In genomic region chr11:69581147-69581688, GRCm38 (mm10) we compare ENCODE assay signal across 8 mouse cellular contexts. TPM values are rescaled to one million over a fixed set of nuclear protein-coding genes. Genes with fewer than 3 reads are reported as not detected.
A peak's percentile ranks its signal among the peaks of the same experiment; 100 is the strongest.
DNase-seq lines count a peak whose midpoint lies in the region; ATAC-seq and TF ChIP-seq lines count a peak whose summit lies in the region.

No protein-coding gene starts in this region.

- H3K27ac ChIP-seq in hindbrain, embryonic 11.5 days (ENCODE audit: low read depth, low read length), result peak overlapping the region; percentile 84

- no peaks in the 10 kb centered on the region for H3K27me3 ChIP-seq in Patski
- no peaks in the 10 kb centered on the region for H3K27me3 ChIP-seq in hindbrain, embryonic 11.5 days (ENCODE audit: control insufficient read depth, insufficient read depth, low read length)

- peaks cover 13% of the 10 kb centered on the region for H3K4me1 ChIP-seq in hindbrain, embryonic 11.5 days (replicated peaks; ENCODE audit: control insufficient read depth, insufficient read depth, low read length)

- ATAC-seq in Patski, result peak; percentile 68
- ATAC-seq in hindbrain, embryonic 11.5 days (ENCODE audit: low FRiP score), result peak; percentile 88

- peak overlapping the region; percentile 77 for H3K4me2 ChIP-seq in hindbrain, embryonic 11.5 days (replicated peaks; ENCODE audit: low read depth, low read length)

- H3K36me3 ChIP-seq in hindbrain, embryonic 11.5 days (ENCODE audit: control insufficient read depth, insufficient read depth, low read length), result no peaks in the 10 kb centered on the region

- peak overlapping the region; percentile 62 for H3K9ac ChIP-seq in hindbrain, embryonic 11.5 days (ENCODE audit: low read depth, low read length)

- POLR2A ChIA-PET in Patski (lab: Charles Lee), result interaction anchor here (0.6 to 1.2 kb wide), 3 partner anchors 9 to 27 kb away, joined by 3 to 4 read pairs (median 3); no protein-coding TSS in a partner anchor

- in situ Hi-C loops in Patski (cut with MboI; ENCODE audit: low pct_unique_long_range_greater_than_20kb), result loop anchor here (5.0 kb wide), 1 partner anchor 41 kb away; the partner anchor contains the start of gene Sat2

- DNase-seq in Patski (ENCODE audit: low read depth, low spot score), result peak; percentile 58
- peak; percentile 94 for DNase-seq in cerebellum, adult 9-11 months
- peak; percentile 87 to 94 for DNase-seq in frontal cortex, adult 2 months (ENCODE audit: extremely low spot score in 1 of 2, low spot score in 1 of 2)
- peak; percentile 96 for DNase-seq in hindbrain, embryonic 11.5 days (ENCODE audit: low spot score)
- peak; percentile 75 to 80 for DNase-seq in layer of hippocampus, postnatal 25 days (ENCODE audit: extremely low spot score in 1 of 2, low spot score in 1 of 2)
- DNase-seq in lung, postnatal 25 days (ENCODE audit: low spot score), result peak; percentile 95
- DNase-seq in retina, embryonic 14.5 days (ENCODE audit: low spot score), result peak; percentile 96
- peak; percentile 88 for DNase-seq in thymus, postnatal 4 days

- CTCF ChIA-PET in Patski (lab: Charles Lee), result interaction anchor here (1.4 to 1.6 kb wide), 2 partner anchors 19 to 34 kb away, joined by 3 to 7 read pairs; no protein-coding TSS in a partner anchor

- H3K9me3 ChIP-seq in hindbrain, embryonic 11.5 days (ENCODE audit: control insufficient read depth, low read length), result no peaks in the 10 kb centered on the region

- 0% methylated on average over 36 of the region's 36 CpGs for whole genome bisulfite sequencing in hindbrain, embryonic 11.5 days

- no peak for TF ChIP-seq CTCF in Patski (IDR thresholded peaks at IDR 0.05)

- peak overlapping the region; percentile 63 for H3K4me3 ChIP-seq in hindbrain, embryonic 11.5 days (ENCODE audit: low read depth, low read length)

RNA-seq across cellular contexts. Expression of gene Trp53, which starts 1.1 kb away (rescaled TPM):
- polyA plus RNA-seq in Patski (2021), result 92.8 TPM
- polyA plus RNA-seq in frontal cortex, adult 2 months (2012; rRNA removed), result 36.7 and 38.4 TPM in 2 replicates
- 156 and 159 TPM in 2 replicates for polyA plus RNA-seq in hindbrain, embryonic 11.5 days (2014; fragmentation: Nextera tagmentation; extraction: Ambion mirVana)
- total RNA-seq in layer of hippocampus, postnatal 25 days (2021), result 10 to 100 TPM; 24.3 to 29.8 TPM

RNA-seq across cellular contexts. Expression of gene Wrap53, which starts 1.2 kb away (rescaled TPM):
- polyA plus RNA-seq in Patski (2021), result 11.4 TPM
- polyA plus RNA-seq in frontal cortex, adult 2 months (2012; rRNA removed), result 12.2 and 12.9 TPM in 2 replicates
- polyA plus RNA-seq in hindbrain, embryonic 11.5 days (2014; fragmentation: Nextera tagmentation; extraction: Ambion mirVana), result 36.6 and 37.8 TPM in 2 replicates
- total RNA-seq in layer of hippocampus, postnatal 25 days (2021), result 10 to 100 TPM; 11.7 to 12.5 TPM

RNA-seq across cellular contexts. Expression of gene Efnb3, which starts 21.2 kb away (rescaled TPM):
- polyA plus RNA-seq in Patski (2021), result 0.27 TPM
- 78.4 and 80.4 TPM in 2 replicates for polyA plus RNA-seq in frontal cortex, adult 2 months (2012; rRNA removed)
- 12.2 and 15.5 TPM in 2 replicates for polyA plus RNA-seq in hindbrain, embryonic 11.5 days (2014; fragmentation: Nextera tagmentation; extraction: Ambion mirVana)
- total RNA-seq in layer of hippocampus, postnatal 25 days (2021), result 100 to 1,000 TPM; 134 to 139 TPM

RNA-seq across cellular contexts. Expression of gene Atp1b2, which starts 24.5 kb away (rescaled TPM):
- 0.80 TPM for polyA plus RNA-seq in Patski (2021)
- 324 and 357 TPM in 2 replicates for polyA plus RNA-seq in frontal cortex, adult 2 months (2012; rRNA removed)
- polyA plus RNA-seq in hindbrain, embryonic 11.5 days (2014; fragmentation: Nextera tagmentation; extraction: Ambion mirVana), result 11.7 and 13.1 TPM in 2 replicates
- total RNA-seq in layer of hippocampus, postnatal 25 days (2021), result 100 to 1,000 TPM; 394 to 472 TPM

RNA-seq across cellular contexts. Expression of gene Dnah2, which starts 32.3 kb away (rescaled TPM):
- polyA plus RNA-seq in Patski (2021), result 1.4 TPM
- polyA plus RNA-seq in frontal cortex, adult 2 months (2012; rRNA removed), result 2.7 and 4.6 TPM in 2 replicates
- 0.68 and 1.6 TPM in 2 replicates for polyA plus RNA-seq in hindbrain, embryonic 11.5 days (2014; fragmentation: Nextera tagmentation; extraction: Ambion mirVana)
- 1 to 10 TPM; 3.5 to 8.0 TPM for total RNA-seq in layer of hippocampus, postnatal 25 days (2021)

Comparison
In these comparisons a context has a peak if more than half of its experiments do, and no peak if none do; other contexts are left out.
1. Peak in every context shown above with its lines: DNase-seq, ATAC-seq, H3K4me3 ChIP-seq and H3K27ac ChIP-seq.
2. RNA of gene Efnb3, which starts 21.2 kb away (polyA plus RNA-seq): 78.4 to 80.4 TPM in frontal cortex, adult 2 months and 12.2 to 15.5 TPM in hindbrain, embryonic 11.5 days; 0.27 TPM in Patski (single experiment); every median in the first group is over 10 times any median in the second.